Mouse (Mus musculus): ENCODE measurements around the gene Znrf2.

DNA sequence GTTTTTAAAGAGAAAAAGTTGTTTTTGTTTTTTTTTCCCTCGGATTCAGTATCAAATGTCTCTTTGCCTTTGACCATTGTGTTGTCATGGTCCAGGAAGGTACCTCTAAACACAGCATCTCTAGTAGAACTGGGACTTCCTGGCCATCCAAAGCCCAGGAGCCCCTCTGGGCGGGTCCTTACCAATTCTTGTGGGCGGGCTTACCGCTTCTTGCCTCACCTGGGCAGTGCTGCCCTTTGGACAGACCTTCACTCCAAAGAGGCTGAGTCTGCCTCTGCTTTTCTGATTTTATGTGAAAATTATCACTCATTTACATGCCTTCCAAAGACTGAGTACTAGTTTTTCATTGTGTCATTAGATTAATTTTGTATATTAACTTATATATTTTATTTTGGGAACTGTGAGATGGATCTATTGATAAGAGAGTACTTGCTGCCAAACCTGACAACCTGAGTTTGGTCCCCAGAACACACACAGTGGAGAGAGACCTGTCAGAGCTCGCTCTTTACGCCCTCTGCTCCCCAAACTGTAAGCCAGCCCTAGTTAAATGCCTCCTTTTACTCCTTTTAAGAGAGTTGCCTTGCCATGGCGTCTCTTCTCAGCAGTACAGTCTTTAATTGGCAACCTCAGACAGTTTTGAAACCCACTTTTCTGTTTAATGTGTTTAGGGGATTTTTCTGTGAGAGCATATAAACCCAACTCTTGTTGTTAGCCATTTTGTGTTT lies 13.5 kb downstream of the Znrf2 start:
- TF ChIP-seq CTCF (conservative IDR thresholded peaks at IDR 0.05; ENCODE audit: low read length) (no peak), POU5F1 (IDR thresholded peaks at IDR 0.05; ENCODE audit: borderline replicate concordance, low read length) (no peak)

All from E14TG2a.4 (cell line).